In the genomic region with DNA sequence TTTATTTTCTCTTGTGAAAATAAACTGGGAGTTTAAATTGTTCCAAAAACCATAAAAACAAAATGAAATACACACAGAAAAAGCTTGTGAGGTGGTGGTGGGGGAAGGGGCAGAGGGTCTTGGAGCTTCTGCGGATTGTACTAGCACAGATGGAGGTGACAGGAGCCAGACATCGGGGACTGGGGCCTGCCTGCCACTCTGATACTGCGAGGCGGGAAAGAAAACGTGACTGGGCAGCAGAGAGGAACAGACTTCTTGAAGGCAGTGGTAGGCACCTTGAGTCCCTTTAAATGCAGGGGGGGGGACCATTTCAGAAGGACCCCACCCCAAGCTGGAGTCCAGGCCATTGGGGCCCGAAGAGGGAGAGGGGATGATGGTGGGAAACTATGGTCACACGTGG, we compare ENCODE assay signal across 17 mouse cellular contexts.
"Had no signal": no experiment of that assay in that cellular context is flagged by ENCODE, and none has a peak within 500 bp of the region (broad histone marks: within the 10 kb centered on the region; RNA-seq: fewer than 3 reads in every experiment).

No protein-coding gene starts in this region.

- H3K27ac ChIP-seq: lung, embryonic 15.5 days; macrophage; midbrain, embryonic 13.5 days; midbrain, embryonic 15.5 days; neural tube, embryonic 12.5 days; stomach, embryonic 15.5 days had no signal

- H3K27me3 ChIP-seq: lung, embryonic 15.5 days; midbrain, embryonic 13.5 days; midbrain, embryonic 15.5 days; neural tube, embryonic 12.5 days; stomach, embryonic 15.5 days had no signal

- H3K4me1 ChIP-seq: midbrain, embryonic 13.5 days; midbrain, embryonic 15.5 days; neural tube, embryonic 12.5 days had no signal

- H3K9me3 ChIP-seq: lung, embryonic 15.5 days; megakaryocyte, embryonic 14.5 days; midbrain, embryonic 13.5 days; midbrain, embryonic 15.5 days; neural tube, embryonic 12.5 days; stomach, embryonic 15.5 days had no signal

- H3K36me3 ChIP-seq: midbrain, embryonic 15.5 days had no signal

- H3K9ac ChIP-seq: liver, postnatal 0 days; lung, embryonic 15.5 days; midbrain, embryonic 13.5 days; midbrain, embryonic 15.5 days; neural tube, embryonic 12.5 days; stomach, embryonic 15.5 days had no signal

- ATAC-seq: liver, postnatal 0 days; lung, postnatal 0 days; midbrain, embryonic 13.5 days; midbrain, embryonic 15.5 days had no signal

- DNase-seq: liver, postnatal 0 days; lung, adult 2 months; lung, postnatal 14 days; lung, postnatal 36 days; right cerebral cortex, postnatal 14 days; thymus, adult 18-20 months; thymus, postnatal 25 days; thymus, postnatal 4 days had no signal

- H3K4me3 ChIP-seq: lung, embryonic 15.5 days; megakaryocyte, embryonic 14.5 days; midbrain, embryonic 13.5 days; midbrain, embryonic 15.5 days; neural tube, embryonic 12.5 days; stomach, embryonic 15.5 days had no signal

- H3K4me2 ChIP-seq: lung, embryonic 15.5 days; midbrain, embryonic 11.5 days; midbrain, embryonic 13.5 days; midbrain, embryonic 15.5 days; neural tube, embryonic 12.5 days; stomach, embryonic 15.5 days had no signal
